Mouse (Mus musculus) kidney, embryonic 14.5 days (tissue): ENCODE data around the gene Colq. TPM values are rescaled to one million over a fixed set of nuclear protein-coding genes. Genes with fewer than 3 reads are reported as not detected.

Source experiments
- ATAC-seq: fragments of 200-750 bp; cut with Nextera tagmentation; 2 replicates; pipeline ENCODE4 v1.8.0; 2017; ENCODE audit warnings: moderate number of reproducible peaks, mild to moderate bottlenecking, moderate TSS enrichment, moderate library complexity; ENCODE audit not compliant: low FRiP score, low TSS enrichment
- H3K27ac ChIP-seq: fragments of 300-500 bp; sonication (generic); 2 replicates; pipeline ENCODE4 v1.5.1; 2014; ENCODE audit warnings: low read depth, mild to moderate bottlenecking, low read length, moderate library complexity, mixed read lengths
- H3K27me3 ChIP-seq: fragments of 300-500 bp; sonication (generic); 2 replicates; pipeline ENCODE4 v1.6.1; 2014; ENCODE audit warnings: mild to moderate bottlenecking, low read length; ENCODE audit not compliant: control insufficient read depth, insufficient read depth
- H3K36me3 ChIP-seq: fragments of 300-500 bp; sonication (generic); 2 replicates; pipeline ENCODE4 v1.6.1; 2014; ENCODE audit warnings: low read length, mixed read lengths; ENCODE audit not compliant: control insufficient read depth, insufficient read depth
- H3K4me1 ChIP-seq: fragments of 300-500 bp; sonication (generic); 2 replicates; pipeline ENCODE4 v1.6.1; 2014; ENCODE audit warnings: low read length, mixed read lengths; ENCODE audit not compliant: control insufficient read depth, insufficient read depth
- H3K4me2 ChIP-seq: fragments of 300-500 bp; sonication (generic); replicated peaks from 2 replicates; pipeline ENCODE4 v1.6.1; 2014; ENCODE audit warnings: low read depth, mild to moderate bottlenecking, low read length
- H3K4me3 ChIP-seq: fragments of 300-500 bp; sonication (generic); 2 replicates; pipeline ENCODE4 v1.5.1; 2014; ENCODE audit warnings: mild to moderate bottlenecking, low read length
- H3K9ac ChIP-seq: fragments of 300-500 bp; sonication (generic); 2 replicates; pipeline ENCODE4 v1.6.1; 2014; ENCODE audit warnings: low read depth, mild to moderate bottlenecking, low read length, moderate library complexity
- H3K9me3 ChIP-seq: fragments of 300-500 bp; sonication (generic); 2 replicates; pipeline ENCODE4 v1.6.1; 2016; ENCODE audit warnings: low read length; ENCODE audit not compliant: control insufficient read depth
- WGBS: fragments of 180-500 bp; shearing (Covaris S2); extraction: QIAGEN DNeasy Blood & Tissue Kit; methylation state at CpG from one replicate; pipeline ENCODE4 v1.1.7; 2014; 5-methylcytosine and 5-hydroxymethylcytosine counted together
- polyA plus RNA-seq: library from polyadenylated mRNA; unstranded; fragments of >200 nt; fragmentation: Nextera tagmentation; extraction: Ambion mirVana; gene quantifications from 2 replicates; pipeline ENCODE4 v1.2.1, GENCODE M21; 2014

The Colq gene
- polyA plus RNA-seq, 1 experiment from 2014 or later = 3.2 TPM

DNA sequence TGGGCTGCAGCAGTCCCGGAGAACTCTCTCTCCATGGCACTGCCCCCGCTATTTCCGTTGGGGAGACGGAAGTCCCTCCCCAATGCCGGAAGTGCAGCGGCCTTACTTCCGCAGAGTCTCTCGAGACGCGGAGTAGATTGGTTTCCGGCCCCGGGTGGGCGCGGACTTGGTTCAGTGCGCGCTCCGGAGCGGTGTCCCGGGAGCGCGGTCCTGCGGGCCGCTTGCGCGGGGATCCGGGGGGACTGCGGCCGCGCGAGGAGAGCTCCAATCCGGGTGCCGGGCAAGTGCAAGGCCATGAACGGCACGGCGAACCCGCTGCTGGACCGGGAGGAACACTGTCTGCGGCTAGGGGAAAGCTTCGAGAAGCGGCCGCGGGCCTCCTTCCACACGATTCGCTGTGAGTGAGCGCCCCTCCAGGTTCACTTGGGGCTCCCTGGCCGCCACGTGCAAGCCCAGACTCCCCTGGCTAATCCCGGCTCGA, 96.1 kb downstream of the Colq start, which contains the start of gene Mettl6:
TSS of gene Mettl6 (minus strand) at position 66 of the 481 bp plus-strand sequence.
- Histone ChIP-seq H3K36me3 (peaks cover 39% of the 10 kb centered on the region), H3K4me3 (peak within 1 kb of the TSS; percentile 95), H3K27me3 (no peaks in the 10 kb centered on the region), H3K9ac (peak within 1 kb of the TSS; percentile 93), H3K4me1 (peaks cover 18% of the 10 kb centered on the region; the same call in 1 of the 2 replicates), H3K9me3 (no peaks in the 10 kb centered on the region), H3K4me2 (peak within 1 kb of the TSS; percentile 95), H3K27ac (peak within 1 kb of the TSS; percentile 84)
- ATAC-seq = peak; percentile 91
- under 1% methylated on average over 49 of the region's 49 CpGs for WGBS

DNA sequence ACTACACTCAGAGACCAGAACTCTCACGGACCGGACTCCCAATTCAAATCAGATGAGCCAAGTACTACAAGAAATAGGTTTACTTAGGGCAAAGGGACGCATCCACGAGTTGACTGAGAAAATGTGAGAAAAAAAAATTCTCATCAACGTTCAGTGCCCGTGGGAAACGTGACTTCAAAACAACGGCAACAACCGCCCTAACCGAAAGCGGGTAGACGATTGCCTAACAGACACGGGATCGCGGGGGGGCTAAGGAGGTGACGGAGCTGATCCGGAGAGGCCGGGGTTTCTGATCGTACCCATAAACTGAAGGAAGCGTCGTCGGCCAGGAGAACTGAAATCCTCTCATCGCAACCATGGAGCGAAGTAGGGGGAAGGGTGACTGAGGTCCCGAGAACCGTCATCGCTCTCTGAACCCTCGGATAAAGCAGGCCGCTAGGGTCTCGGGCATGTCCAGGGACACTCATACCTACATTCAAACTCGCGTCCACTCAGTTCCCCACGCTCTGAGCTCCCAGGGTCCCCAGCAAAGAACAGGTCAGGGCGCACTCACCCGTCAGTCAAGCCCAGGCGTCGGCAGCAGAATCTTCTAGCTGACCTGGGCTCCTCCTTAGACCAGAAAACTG, 96.7 kb downstream of the Colq start, which contains the start of gene Eaf1:
TSS of gene Eaf1 (plus strand) at position 51 of the 626 bp plus-strand sequence.
- Histone ChIP-seq H3K27me3 (no peaks in the 10 kb centered on the region), H3K9me3 (no peaks in the 10 kb centered on the region), H3K27ac (peak within 1 kb of the TSS; percentile 84), H3K9ac (peak within 1 kb of the TSS; percentile 93), H3K4me3 (peak within 1 kb of the TSS; percentile 95), H3K4me2 (peak within 1 kb of the TSS; percentile 95), H3K36me3 (peaks cover 40% of the 10 kb centered on the region), H3K4me1 (peaks cover 18% of the 10 kb centered on the region; the same call in 1 of the 2 replicates)
- WGBS = under 1% methylated on average over 37 of the region's 37 CpGs
- ATAC-seq = peak; percentile 67

DNA sequence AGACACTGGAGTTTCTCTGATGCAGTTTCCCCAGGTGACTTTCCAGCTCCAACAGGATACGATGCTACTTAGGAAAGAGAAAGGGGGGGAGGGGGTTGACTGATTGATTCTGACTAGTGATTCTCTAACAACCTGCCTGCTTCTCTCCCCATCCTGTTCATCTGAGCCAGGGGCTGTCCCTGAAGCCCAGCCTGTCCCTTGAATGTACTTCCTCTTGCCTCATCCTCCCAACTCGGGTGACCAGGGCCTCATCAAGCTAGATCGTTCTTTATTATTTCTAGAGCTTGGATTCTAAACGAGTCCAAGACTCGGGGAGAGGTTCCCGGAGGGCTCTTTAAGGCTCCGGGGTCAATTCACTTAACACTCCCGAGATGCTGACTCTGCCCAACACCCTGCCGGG, 97.2 kb downstream of the Colq start:
- H3K4me2 ChIP-seq = peak overlapping the region; percentile 95
- peaks cover 18% of the 10 kb centered on the region; the same call in 1 of the 2 replicates for H3K4me1 ChIP-seq
- no peaks in the 10 kb centered on the region for H3K27me3 ChIP-seq
- H3K4me3 ChIP-seq = peak overlapping the region; percentile 95
- peak overlapping the region; percentile 93 for H3K9ac ChIP-seq
- H3K9me3 ChIP-seq = no peaks in the 10 kb centered on the region
- H3K27ac ChIP-seq = no peak overlapping the region
- ATAC-seq = no peak
- peaks cover 40% of the 10 kb centered on the region for H3K36me3 ChIP-seq
- whole genome bisulfite sequencing = 13% methylated on average over 9 of the region's 9 CpGs

DNA sequence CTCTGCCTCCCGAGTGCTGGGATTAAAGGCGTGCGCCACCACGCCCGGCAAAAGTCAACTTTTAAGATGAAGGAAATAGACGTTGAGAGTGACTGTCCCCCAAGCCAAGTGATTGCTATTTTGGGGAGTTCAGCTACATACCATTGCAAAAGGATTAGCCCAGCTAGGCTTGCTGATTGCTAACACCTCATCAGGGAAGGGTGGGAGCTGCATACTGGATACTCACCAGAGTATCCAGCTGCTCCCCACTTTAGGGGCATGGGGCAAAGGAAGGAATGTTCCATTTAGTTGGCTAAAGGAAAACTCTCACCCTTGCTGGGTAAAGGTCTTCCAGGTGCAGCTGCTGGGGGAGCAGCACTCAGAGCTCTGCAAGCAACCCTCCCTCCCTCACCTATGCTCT, 103.1 kb downstream of the Colq start:
- peaks cover 85% of the 10 kb centered on the region for H3K36me3 ChIP-seq

DNA sequence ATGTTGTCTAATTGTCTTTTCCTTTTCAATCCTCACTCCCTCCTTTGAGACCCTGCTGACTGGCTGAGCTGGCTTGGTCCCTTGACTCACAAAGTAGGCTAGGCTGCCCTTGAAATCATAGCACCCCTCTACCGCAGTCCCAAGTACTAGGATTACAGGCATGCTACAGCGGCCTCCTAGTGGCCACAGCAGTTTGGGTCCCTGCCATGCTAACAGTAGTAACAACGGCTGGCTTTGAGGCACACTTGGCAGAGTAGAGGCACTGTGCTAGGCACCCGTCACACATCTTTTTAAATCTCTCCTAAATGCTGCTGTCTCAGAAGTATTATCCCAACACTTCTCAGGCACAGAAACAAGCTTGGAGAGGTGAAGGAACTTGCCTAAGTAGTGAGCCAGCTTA, 104.7 kb downstream of the Colq start:
- Histone ChIP-seq H3K9me3 (no peaks in the 10 kb centered on the region), H3K4me1 (no peaks in the 10 kb centered on the region), H3K27ac (no peak overlapping the region), H3K27me3 (no peaks in the 10 kb centered on the region), H3K36me3 (peaks cover 89% of the 10 kb centered on the region), H3K9ac (no peak overlapping the region), H3K4me3 (no peak overlapping the region), H3K4me2 (no peak overlapping the region)
- WGBS = 85% methylated on average over 4 of the region's 4 CpGs
- ATAC-seq = no peak

More for the DNA sequence above, 103.1 kb downstream of the Colq start:
- no peak for ATAC-seq
- Histone ChIP-seq H3K9me3 (no peaks in the 10 kb centered on the region), H3K4me1 (no peaks in the 10 kb centered on the region), H3K9ac (no peak overlapping the region), H3K27ac (no peak overlapping the region), H3K4me3 (no peak overlapping the region), H3K27me3 (no peaks in the 10 kb centered on the region), H3K4me2 (no peak overlapping the region)
- WGBS = 95% methylated on average over 6 of the region's 6 CpGs

DNA sequence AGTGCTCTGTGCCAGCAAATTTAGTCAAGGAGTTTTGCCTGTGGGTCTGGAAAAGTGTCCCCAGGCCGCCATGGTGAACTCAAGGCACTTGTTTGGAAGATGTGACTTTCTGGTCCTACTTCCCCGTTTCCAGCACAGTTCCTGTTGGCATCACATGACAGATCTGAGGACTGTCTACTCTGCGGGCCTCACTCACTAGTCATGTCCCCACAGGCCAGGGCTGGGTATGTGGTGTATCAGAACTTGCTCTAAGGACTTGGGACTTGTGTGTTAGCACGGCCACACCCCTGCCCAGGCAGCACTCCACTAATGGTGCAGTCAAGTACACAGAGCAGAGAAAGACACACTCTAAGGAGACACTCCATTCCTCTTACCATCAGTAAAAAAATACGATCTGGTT, 108.7 kb downstream of the Colq start:
- H3K4me3 ChIP-seq = no peak overlapping the region
- H3K4me1 ChIP-seq = no peaks in the 10 kb centered on the region
- no peak overlapping the region for H3K27ac ChIP-seq
- H3K9ac ChIP-seq = no peak overlapping the region
- 91% methylated on average over 5 of the region's 5 CpGs for WGBS
- H3K4me2 ChIP-seq = no peak overlapping the region
- H3K9me3 ChIP-seq = no peaks in the 10 kb centered on the region
- no peaks in the 10 kb centered on the region for H3K27me3 ChIP-seq
- peaks cover 89% of the 10 kb centered on the region for H3K36me3 ChIP-seq
- no peak for ATAC-seq

DNA sequence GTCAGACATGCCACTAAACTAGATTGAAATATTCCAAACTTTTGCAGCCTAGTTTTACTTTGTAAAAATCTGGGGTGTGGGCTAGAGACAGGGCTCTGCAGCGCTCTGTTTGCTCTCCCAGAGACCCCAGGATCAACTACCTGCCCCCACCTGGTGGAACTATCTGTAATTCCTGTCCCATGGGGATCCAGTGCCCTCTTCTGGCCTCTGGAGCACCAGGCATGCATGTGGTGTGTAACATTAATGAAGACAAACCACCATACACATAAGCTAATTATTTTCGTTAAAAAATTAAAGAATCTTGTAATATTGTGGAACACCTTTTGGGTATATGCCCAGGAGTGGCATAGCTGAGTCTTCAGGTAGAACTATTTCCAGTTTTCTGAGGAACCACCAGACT, 117.8 kb downstream of the Colq start:
- 80% methylated on average over 2 of the region's 2 CpGs for WGBS
- H3K27me3 ChIP-seq = no peaks in the 10 kb centered on the region
- H3K4me2 ChIP-seq = no peak overlapping the region
- H3K9me3 ChIP-seq = no peaks in the 10 kb centered on the region
- ATAC-seq = no peak
- H3K27ac ChIP-seq = no peak overlapping the region
- H3K4me3 ChIP-seq = no peak overlapping the region
- no peak overlapping the region for H3K9ac ChIP-seq
- peaks cover 2% of the 10 kb centered on the region; the same call in 1 of the 2 replicates for H3K36me3 ChIP-seq
- no peaks in the 10 kb centered on the region for H3K4me1 ChIP-seq

Other genes with a start within 250 kb of the Colq start
- 6.7 and 14.3 TPM in 2 replicates for gene Sh3bp5, start 155.3 kb downstream of the Colq start, polyA plus RNA-seq
- gene Eaf1, start 96.9 kb downstream of the Colq start, polyA plus RNA-seq = 14.7 and 29.0 TPM in 2 replicates
- gene Mettl6, start 96.3 kb downstream of the Colq start, polyA plus RNA-seq = 56.0 and 62.4 TPM in 2 replicates
- gene Gm49387, start 49.5 kb upstream of the Colq start, polyA plus RNA-seq = 3.3 TPM in 1 of 2 replicates, not detected in the other
- 27.9 and 30.9 TPM in 2 replicates for gene Btd, start 49.7 kb upstream of the Colq start, polyA plus RNA-seq
- gene Hacl1, start 49.9 kb upstream of the Colq start, polyA plus RNA-seq = 11.5 and 20.6 TPM in 2 replicates
- 5.9 and 11.0 TPM in 2 replicates for gene Ankrd28, start 239.3 kb upstream of the Colq start, polyA plus RNA-seq